Mouse (Mus musculus) ovary, postnatal 36 days (tissue): ENCODE measurements around the gene Slc26a10.
"Not testable (repeated sequence)": the region's sequence is repeated elsewhere in the genome, so short reads cannot be mapped to it uniquely, and the experiment has no call there.

ENCODE experiments used
- DNase-seq: peaks from one replicate; pipeline ENCODE4 v3.0.0; 2022; ENCODE audit warnings: low spot score, mixed read lengths

The Slc26a10 gene

GRCm38 (mm10) chr10:127162771-127163261 is 17.6 kb downstream of the Slc26a10 start:
- not testable (repeated sequence) for DNase-seq

GRCm38 (mm10) chr10:127160728-127161127 is 19.7 kb downstream of the Slc26a10 start:
- no peak for DNase-seq

GRCm38 (mm10) chr10:127160081-127160480 is 20.4 kb downstream of the Slc26a10 start:
- DNase-seq: no peak

GRCm38 (mm10) chr10:127158471-127158870 is 22.0 kb downstream of the Slc26a10 start:
- DNase-seq: no peak

GRCm38 (mm10) chr10:127156511-127156910 is 23.9 kb downstream of the Slc26a10 start:
- no peak for DNase-seq

GRCm38 (mm10) chr10:127156089-127156488 is 24.4 kb downstream of the Slc26a10 start:
- DNase-seq: no peak

GRCm38 (mm10) chr10:127154652-127155051 is 25.8 kb downstream of the Slc26a10 start:
- DNase-seq: no peak

GRCm38 (mm10) chr10:127154241-127154640 is 26.2 kb downstream of the Slc26a10 start:
- DNase-seq: no peak

GRCm38 (mm10) chr10:127153323-127153722 is 27.1 kb downstream of the Slc26a10 start:
- no peak for DNase-seq

- DNase-seq: not testable (repeated sequence)
Observed at GRCm38 (mm10) chr10:127152556-127152955, 27.9 kb downstream of the Slc26a10 start.

- not testable (repeated sequence) for DNase-seq
Observed at GRCm38 (mm10) chr10:127151233-127151632, 29.2 kb downstream of the Slc26a10 start.

- DNase-seq: no peak
Observed at GRCm38 (mm10) chr10:127150471-127150872, 30.0 kb downstream of the Slc26a10 start.

GRCm38 (mm10) chr10:127147135-127147534 is 33.3 kb downstream of the Slc26a10 start:
- DNase-seq: no peak

GRCm38 (mm10) chr10:127145303-127145702 is 35.1 kb downstream of the Slc26a10 start:
- DNase-seq: no peak

GRCm38 (mm10) chr10:127144536-127144935 is 35.9 kb downstream of the Slc26a10 start:
- no peak for DNase-seq

GRCm38 (mm10) chr10:127143228-127143627 is 37.2 kb downstream of the Slc26a10 start:
- DNase-seq: no peak

GRCm38 (mm10) chr10:127141500-127141899 is 38.9 kb downstream of the Slc26a10 start:
- no peak for DNase-seq

GRCm38 (mm10) chr10:127140971-127141370 is 39.5 kb downstream of the Slc26a10 start:
- no peak for DNase-seq

GRCm38 (mm10) chr10:127138328-127139141 is 41.9 kb downstream of the Slc26a10 start:
- no peak for DNase-seq

GRCm38 (mm10) chr10:127137896-127138295 is 42.5 kb downstream of the Slc26a10 start:
- no peak for DNase-seq

- DNase-seq: no peak
Observed at GRCm38 (mm10) chr10:127136510-127136909, 43.9 kb downstream of the Slc26a10 start.

- no peak for DNase-seq
Observed at GRCm38 (mm10) chr10:127135118-127135836, 45.2 kb downstream of the Slc26a10 start.
